22 mouse cellular contexts compared by ENCODE assay signal in genomic region chr10:67120180-67120579, GRCm38 (mm10). TPM values are rescaled to one million over a fixed set of nuclear protein-coding genes. Genes with fewer than 3 reads are reported as not detected.
DNase-seq lines count a peak whose midpoint lies in the region; ATAC-seq and TF ChIP-seq lines count a peak whose summit lies in the region.
"Had no signal": no experiment of that assay in that cellular context is flagged by ENCODE, and none has a peak within 500 bp of the region (broad histone marks: within the 10 kb centered on the region; RNA-seq: fewer than 3 reads in every experiment).

No protein-coding gene starts in this region.

- peaks cover 80% of the 10 kb centered on the region for H3K4me1 ChIP-seq in heart, embryonic 13.5 days
- H3K4me1 ChIP-seq in kidney, embryonic 15.5 days: peaks cover 61% of the 10 kb centered on the region
- peaks cover 21% of the 10 kb centered on the region for H3K4me1 ChIP-seq in testis, adult 2 months (ENCODE audit: control insufficient read depth, insufficient read depth, low read length)

- no peaks in the 10 kb centered on the region for H3K27me3 ChIP-seq in heart, embryonic 13.5 days (replicated peaks)
- H3K27me3 ChIP-seq in kidney, embryonic 15.5 days: no peaks in the 10 kb centered on the region
- no peaks in the 10 kb centered on the region for H3K27me3 ChIP-seq in testis, adult 2 months (ENCODE audit: control insufficient read depth, insufficient read depth, low read length)
- H3K27me3 ChIP-seq: forebrain, embryonic 12.5 days; lung, embryonic 15.5 days; midbrain, embryonic 15.5 days; stomach, embryonic 15.5 days had no signal

- no peak for TF ChIP-seq CTCF in testis, adult 2 months (IDR thresholded peaks at IDR 0.05; ENCODE audit: control insufficient read depth, insufficient read depth, insufficient replicate concordance, low read depth, low read length)

- ATAC-seq in heart, embryonic 13.5 days (ENCODE audit: extremely low read depth, insufficient number of reproducible peaks, low FRiP score, low TSS enrichment): no peak
- ATAC-seq in kidney, embryonic 15.5 days (replicated peaks; ENCODE audit: low FRiP score): no peak
- ATAC-seq: hindbrain, embryonic 16.5 days; liver, embryonic 12.5 days; midbrain, embryonic 15.5 days had no signal

- no peaks in the 10 kb centered on the region for H3K9me3 ChIP-seq in heart, embryonic 13.5 days
- no peaks in the 10 kb centered on the region for H3K9me3 ChIP-seq in kidney, embryonic 15.5 days (replicated peaks)
- H3K9me3 ChIP-seq: forebrain, embryonic 12.5 days; limb, embryonic 12.5 days; liver, embryonic 12.5 days; lung, embryonic 15.5 days; midbrain, embryonic 15.5 days; stomach, embryonic 15.5 days had no signal

- H3K4me3 ChIP-seq in heart, embryonic 13.5 days: no peak overlapping the region
- H3K4me3 ChIP-seq in kidney, embryonic 15.5 days (replicated peaks): no peak overlapping the region
- peak overlapping the region; percentile 49 for H3K4me3 ChIP-seq in testis, adult 2 months (ENCODE audit: control insufficient read depth, low read depth, low read length)
- H3K4me3 ChIP-seq: forebrain, embryonic 12.5 days; heart, adult 2 months; limb, embryonic 12.5 days; liver, embryonic 12.5 days; lung, embryonic 15.5 days; midbrain, embryonic 15.5 days; stomach, embryonic 15.5 days had no signal

- no peak for TF ChIP-seq POLR2A in testis, adult 2 months (IDR thresholded peaks at IDR 0.05; ENCODE audit: control insufficient read depth, low read depth, low read length)

- no peak overlapping the region; the same call in 1 of the 2 replicates for H3K4me2 ChIP-seq in heart, embryonic 13.5 days
- H3K4me2 ChIP-seq in kidney, embryonic 15.5 days: 0 out of 2 replicates have a peak overlapping the region, but pooled peaks have one; percentile 1
- H3K4me2 ChIP-seq: forebrain, embryonic 12.5 days; limb, embryonic 12.5 days; liver, embryonic 12.5 days; lung, embryonic 15.5 days; midbrain, embryonic 15.5 days; stomach, embryonic 15.5 days had no signal

- DNase-seq in heart, adult 18-20 months: no peak
- no peak for DNase-seq in kidney, postnatal 4 days
- no peak for DNase-seq in testis, postnatal 10 days (ENCODE audit: low spot score)
- DNase-seq in retina, embryonic 14.5 days (ENCODE audit: low spot score): no peak
- no peak for DNase-seq in gastrocnemius, adult 18-20 months (ENCODE audit: low spot score)
- DNase-seq: adrenal gland, postnatal 10 days; cerebellum, adult 9-11 months; gastrocnemius, postnatal 10 days; heart, adult 2 months; heart, postnatal 4 days; layer of hippocampus, adult 9-11 months; retina, postnatal 1 day had no signal

- 39% methylated on average over 4 of the region's 4 CpGs for WGBS in heart, embryonic 13.5 days
- 41% methylated on average over 4 of the region's 4 CpGs for WGBS in kidney, embryonic 15.5 days

- no peaks in the 10 kb centered on the region for H3K36me3 ChIP-seq in heart, embryonic 13.5 days
- H3K36me3 ChIP-seq in kidney, embryonic 15.5 days: no peaks in the 10 kb centered on the region
- H3K36me3 ChIP-seq in testis, adult 2 months (ENCODE audit: control insufficient read depth, insufficient read depth, low read length): no peaks in the 10 kb centered on the region
- H3K36me3 ChIP-seq: forebrain, embryonic 12.5 days; limb, embryonic 12.5 days; liver, embryonic 12.5 days; lung, embryonic 15.5 days; midbrain, embryonic 15.5 days; stomach, embryonic 15.5 days had no signal

- H3K27ac ChIP-seq in heart, embryonic 13.5 days (replicated peaks): 0 out of 2 replicates have a peak overlapping the region, but pooled peaks have one; percentile 37
- H3K27ac ChIP-seq in kidney, embryonic 15.5 days: peak overlapping the region; percentile 69
- peak overlapping the region; percentile 99 for H3K27ac ChIP-seq in testis, adult 2 months (ENCODE audit: control insufficient read depth, insufficient read depth, low read depth, low read length)
- H3K27ac ChIP-seq: forebrain, embryonic 12.5 days; heart, adult 2 months; limb, embryonic 12.5 days; liver, embryonic 12.5 days; lung, embryonic 15.5 days; midbrain, embryonic 15.5 days; stomach, embryonic 15.5 days had no signal

- H3K9ac ChIP-seq in heart, embryonic 13.5 days: no peak overlapping the region
- H3K9ac ChIP-seq in kidney, embryonic 15.5 days: no peak overlapping the region
- H3K9ac ChIP-seq: forebrain, embryonic 12.5 days; limb, embryonic 12.5 days; liver, embryonic 12.5 days; lung, embryonic 15.5 days; midbrain, embryonic 15.5 days; stomach, embryonic 15.5 days had no signal

RNA-seq across cellular contexts. Expression of gene Reep3, which starts 23.4 kb away (rescaled TPM):
- 23.2 and 26.4 TPM in 2 replicates for polyA plus RNA-seq in heart, embryonic 13.5 days (2015; fragmentation: Nextera tagmentation; extraction: Ambion mirVana)
- total RNA-seq in heart, adult 18-20 months (2021): 10 to 100 TPM; 16.0 to 19.6 TPM
- polyA plus RNA-seq in kidney, embryonic 15.5 days (2015; fragmentation: Nextera tagmentation; extraction: Ambion mirVana): 47.0 and 49.1 TPM in 2 replicates
- 2.3 and 2.7 TPM in 2 replicates for polyA plus RNA-seq in testis, adult 2 months (2012; rRNA removed)
- total RNA-seq in gastrocnemius, adult 18-20 months (2021): 10 to 100 TPM; 10.0 to 11.1 TPM

RNA-seq across cellular contexts. Expression of gene Jmjd1c, which starts 24.3 kb away (rescaled TPM):
- polyA plus RNA-seq in heart, embryonic 13.5 days (2015; fragmentation: Nextera tagmentation; extraction: Ambion mirVana): 30.3 and 30.8 TPM in 2 replicates
- total RNA-seq in heart, adult 18-20 months (2021): 10 to 100 TPM; 31.5 to 34.6 TPM
- 38.0 and 42.6 TPM in 2 replicates for polyA plus RNA-seq in kidney, embryonic 15.5 days (2015; fragmentation: Nextera tagmentation; extraction: Ambion mirVana)
- 9.0 and 9.6 TPM in 2 replicates for polyA plus RNA-seq in testis, adult 2 months (2012; rRNA removed)
- 10 to 100 TPM; 23.5 to 25.4 TPM for total RNA-seq in gastrocnemius, adult 18-20 months (2021)

Comparison
In these comparisons a context has a peak if more than half of its experiments do, and no peak if none do; other contexts are left out.
1. H3K27ac ChIP-seq: peak in every context shown above with its lines; median percentile 99 in testis, adult 2 months; 69 in kidney, embryonic 15.5 days; 37 in heart, embryonic 13.5 days.